Mouse (Mus musculus) ovary, postnatal 36 days (tissue): Measurements from ENCODE around the gene Hk2.

Source experiments
- DNase-seq: peaks from one replicate; pipeline ENCODE4 v3.0.0; 2022; ENCODE audit warnings: low spot score, mixed read lengths

The Hk2 gene

DNA sequence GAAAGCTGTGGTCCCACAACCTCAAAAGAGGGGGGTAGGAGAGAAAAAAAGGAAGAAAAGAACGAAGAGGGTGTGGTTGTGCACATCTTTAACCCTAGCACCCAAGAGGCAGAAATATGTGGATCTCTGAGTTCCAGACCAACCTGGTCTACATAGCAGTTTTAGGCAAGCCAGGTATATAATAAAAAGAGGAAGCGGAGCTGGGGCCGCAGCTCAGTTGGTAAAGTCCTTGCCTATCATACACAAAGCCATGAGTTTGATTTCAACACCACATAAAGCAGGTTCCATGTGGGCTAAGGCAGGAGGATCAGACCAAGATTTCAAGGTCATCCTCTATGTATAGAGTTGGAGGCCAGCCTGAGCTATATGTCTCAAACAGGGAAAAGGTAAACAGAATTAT is 4.0 kb downstream of the Hk2 start:
- DNase-seq = no peak

DNA sequence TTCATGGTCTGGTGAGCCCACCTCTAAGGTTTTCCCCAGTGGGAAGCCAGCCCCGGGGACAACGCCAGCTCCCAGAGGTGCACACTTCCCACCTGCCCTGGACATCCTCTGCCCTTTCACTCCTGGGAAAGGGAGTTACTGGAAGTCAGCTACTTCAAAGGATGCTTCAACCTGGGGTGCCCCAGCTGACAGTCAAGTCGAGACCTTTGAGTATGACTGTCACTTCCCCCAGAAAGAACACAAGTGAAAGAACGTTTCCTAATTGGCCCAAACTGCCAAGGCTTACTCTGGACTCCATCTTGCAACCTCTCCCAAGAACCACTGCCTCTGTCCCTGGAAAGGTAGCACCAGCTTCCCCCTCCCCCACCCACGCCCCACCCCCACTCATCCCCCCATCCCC is 4.5 kb downstream of the Hk2 start:
- no peak for DNase-seq

DNA sequence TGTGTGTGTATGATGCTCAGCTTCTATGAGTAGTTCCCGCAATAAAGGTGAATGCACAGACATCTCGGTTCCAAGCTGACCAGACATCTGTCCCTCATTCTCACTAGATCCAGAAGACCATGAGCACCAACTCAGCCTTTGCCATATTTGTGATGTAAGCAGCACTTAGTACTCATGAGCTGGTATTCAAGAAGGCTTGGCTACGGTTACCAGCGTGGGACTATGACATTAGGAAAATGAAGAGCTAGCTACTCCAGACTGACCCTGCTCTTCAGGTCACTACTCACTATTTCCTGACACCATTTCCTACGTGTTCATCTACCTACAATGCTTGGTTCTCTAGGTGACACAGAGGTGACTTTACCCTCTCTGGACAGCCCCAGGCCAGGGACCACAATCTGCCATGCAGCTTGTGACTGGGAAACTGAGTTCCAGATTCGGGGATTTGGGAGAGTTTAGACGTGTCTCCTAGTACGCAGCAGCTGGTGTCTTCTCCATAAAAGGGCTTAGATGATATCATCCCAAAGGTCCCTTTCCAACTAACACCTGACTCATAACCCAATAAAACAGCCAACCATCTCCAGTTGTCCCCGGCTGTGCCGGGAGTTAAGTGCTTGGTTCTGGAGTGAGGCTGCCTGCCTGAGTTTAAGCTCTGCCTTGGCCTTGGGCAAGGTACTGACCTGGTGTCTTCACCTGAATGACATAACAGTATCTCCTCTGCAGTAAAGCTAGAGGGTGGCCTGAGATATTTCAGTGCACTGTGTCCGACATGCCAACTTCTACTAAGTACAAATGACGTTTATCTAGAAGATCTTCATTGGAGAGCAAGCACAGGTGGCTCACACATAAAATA is 6.3 kb downstream of the Hk2 start:
- DNase-seq = no peak

DNA sequence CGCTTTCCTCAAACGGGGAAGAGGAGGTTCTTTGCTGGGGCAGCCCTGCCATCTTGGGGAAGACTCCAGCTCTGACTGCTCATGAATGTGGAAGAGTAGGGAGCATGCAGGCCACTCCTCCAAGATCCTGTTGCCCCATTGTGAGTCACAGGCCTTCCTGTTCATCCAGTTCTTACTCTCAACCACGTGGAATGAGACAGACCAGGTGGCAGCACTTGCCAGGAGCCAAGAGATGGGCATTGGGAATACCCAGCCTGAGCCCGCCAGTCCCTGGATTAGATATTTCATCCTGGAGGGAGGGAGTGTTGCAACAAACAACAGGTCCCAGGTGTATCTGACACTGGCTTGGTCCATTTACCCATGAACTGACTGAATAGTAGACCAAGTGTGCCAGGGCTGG is 7.6 kb downstream of the Hk2 start:
- no peak for DNase-seq

DNA sequence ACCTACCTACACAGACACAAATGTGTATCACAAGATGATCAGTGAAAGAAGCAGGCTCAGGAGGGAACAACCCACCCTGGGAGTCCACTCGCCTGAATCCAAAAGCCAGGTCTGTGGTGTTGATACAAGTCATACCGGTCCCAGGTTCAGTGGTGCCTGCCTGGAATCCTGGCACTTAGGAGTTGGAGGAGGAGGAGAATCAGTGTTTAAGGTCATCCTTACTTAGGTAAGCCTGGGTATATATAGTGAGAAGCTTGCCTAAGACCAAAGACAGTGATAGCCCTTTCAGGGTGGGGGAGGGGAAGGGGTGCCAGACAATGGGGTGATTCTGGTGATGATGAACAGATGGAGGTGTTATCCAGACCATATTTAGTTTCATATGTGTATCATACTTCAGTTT is 9.0 kb downstream of the Hk2 start:
- no peak for DNase-seq

DNA sequence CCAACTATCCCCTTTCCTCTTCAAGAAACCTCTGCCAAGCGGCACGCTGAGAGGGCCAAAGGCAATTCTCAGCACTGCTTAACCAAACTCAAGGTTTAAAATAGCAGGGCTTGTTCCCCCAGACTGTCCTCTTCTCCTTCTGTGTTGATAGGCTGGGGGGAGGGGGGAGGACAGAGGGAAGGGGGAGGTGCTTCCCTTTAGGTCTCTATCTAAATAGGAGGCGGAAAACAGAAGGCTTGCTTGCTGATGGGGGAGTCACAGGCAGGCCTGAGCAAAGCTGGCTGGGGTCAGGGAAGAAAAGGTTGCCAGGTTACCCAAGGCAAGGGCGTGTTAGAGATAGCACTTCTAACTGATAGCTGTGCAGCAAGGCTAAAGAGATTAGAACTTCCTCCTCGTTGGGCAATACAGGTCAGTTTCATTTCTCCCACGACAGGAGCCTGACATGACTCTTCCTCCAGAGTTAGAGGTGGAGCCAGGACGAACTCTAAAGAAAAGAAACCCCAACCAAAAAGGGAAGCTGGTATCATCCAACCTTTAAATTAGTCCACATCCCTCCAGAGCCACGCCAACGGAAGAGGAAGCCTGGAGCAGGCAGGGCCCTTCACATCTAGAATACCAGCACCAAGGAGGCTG is 10.3 kb downstream of the Hk2 start:
- DNase-seq = peak; percentile 38

DNA sequence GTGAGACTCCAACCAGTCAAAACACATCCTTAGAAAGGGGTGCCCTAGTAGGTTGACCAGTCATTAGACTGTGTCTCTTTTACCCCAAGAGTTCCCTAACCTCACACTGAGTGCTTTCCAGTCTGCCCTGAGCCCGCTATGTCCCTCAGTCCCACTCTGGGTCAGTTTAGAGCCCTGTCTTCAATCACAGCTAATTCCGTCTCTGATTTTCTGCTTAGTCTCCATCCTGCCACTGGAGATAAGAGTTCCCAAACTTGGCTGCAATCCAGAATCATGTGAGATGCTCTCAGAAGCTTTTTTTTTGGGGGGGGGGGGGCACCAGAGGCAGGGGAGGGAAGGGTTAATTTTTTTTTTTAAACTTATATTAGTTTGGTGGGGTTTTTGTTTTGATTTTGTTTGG is 11.5 kb downstream of the Hk2 start:
- DNase-seq = no peak

DNA sequence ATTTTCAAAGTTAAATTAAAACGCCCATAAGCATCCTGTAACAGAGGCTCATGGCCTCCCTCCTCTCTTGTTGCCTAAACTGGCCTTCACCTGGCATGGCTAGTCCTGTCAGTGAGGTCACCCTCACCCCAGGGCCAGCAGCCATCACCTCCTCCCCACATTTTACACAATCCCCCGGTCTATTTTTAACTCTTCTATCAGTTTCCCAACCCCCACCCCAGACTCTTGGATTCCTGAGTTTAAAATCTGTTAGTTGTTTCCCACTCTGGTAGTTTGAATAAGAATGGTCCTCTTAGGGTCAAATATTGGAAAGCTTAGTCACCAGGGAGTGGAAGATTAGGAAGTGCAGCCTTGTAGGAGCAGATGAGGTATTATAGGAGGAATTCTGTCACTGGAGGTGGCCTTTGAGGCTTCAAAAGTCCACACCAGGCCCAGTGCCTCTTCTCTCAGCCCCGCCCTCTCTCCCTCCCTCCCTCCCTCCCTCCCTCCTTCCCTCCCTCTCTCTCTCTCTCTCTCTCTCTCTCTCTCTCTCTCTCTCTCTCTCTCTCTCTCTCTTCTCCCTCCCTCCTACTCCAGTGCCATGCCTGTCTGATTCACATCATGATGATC is 13.4 kb downstream of the Hk2 start:
- no peak for DNase-seq

DNA sequence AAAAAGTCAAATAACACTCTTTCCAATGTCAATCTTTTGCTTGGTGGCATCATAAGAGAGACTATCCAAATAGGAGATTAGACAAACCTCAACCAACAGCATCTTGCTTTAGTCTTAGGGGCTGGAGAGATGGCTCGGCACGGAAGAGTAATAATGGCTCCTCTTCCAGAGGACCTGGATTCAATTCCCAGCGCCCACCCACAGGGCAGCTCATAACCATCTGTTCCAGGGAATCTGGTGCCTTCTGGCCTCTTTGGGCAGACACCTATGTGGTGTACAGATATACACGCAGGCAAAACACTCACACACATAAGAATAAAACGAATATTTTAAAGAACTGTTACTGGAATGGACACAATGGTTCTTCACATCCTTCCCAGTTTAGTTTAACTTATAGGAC is 15.0 kb downstream of the Hk2 start:
- no peak for DNase-seq

DNA sequence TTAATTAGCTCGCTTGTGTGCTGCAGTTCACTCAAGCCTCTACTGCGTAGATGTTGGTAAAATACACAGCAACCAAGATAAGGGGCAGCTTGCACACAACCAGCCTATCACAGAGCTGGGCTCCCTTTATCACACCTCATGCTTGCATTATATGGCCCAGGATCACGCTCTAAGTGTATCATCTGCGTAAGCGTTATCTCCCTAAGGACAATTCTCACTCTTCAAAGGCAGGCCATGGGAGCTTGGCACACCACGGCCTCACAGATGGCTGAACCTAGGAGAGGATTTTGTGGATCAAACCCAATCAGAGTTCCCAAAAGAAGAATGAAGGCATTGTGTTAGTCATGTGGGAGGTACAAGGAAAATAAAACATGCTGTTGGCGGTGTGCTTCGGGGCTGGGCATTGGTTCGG is 17.4 kb downstream of the Hk2 start:
- no peak for DNase-seq

DNA sequence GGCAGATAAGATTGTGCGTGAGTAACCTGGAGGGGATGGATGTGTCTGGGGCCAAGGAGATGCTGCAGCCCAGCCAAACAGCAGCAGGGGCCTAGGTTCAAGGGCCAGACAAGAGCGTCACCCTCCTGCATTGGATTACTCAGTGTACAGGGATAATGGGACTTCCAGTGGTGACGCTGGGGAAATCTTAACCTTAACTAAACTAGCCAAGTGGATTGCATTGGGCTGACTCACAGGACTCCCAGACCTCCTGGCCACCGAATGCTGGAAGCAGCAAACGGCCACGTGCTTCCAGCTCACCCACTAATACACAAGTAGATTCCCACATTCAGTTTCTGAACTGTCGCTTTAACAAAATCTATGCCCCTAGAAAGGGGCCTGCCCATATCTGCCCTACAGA is 18.0 kb downstream of the Hk2 start:
- DNase-seq = no peak

DNA sequence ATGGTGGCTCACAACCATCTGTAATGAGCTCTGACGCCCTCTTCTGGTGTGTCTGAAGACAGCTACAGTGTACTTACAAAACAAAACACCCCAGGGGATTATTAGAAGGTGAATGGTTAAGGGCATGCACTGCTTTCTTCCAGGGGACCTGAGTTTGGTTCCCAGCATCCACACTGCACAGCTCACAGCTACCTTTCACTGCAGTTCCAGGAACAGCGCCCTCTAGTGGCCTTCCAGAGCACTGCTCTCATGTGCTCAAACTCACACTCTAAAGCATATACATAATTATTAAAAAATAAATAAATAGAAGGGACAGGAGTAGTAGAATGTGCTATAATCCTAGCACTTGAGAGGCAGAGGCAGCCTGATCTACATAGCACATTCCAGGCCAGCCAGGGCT is 18.9 kb downstream of the Hk2 start:
- no peak for DNase-seq

DNA sequence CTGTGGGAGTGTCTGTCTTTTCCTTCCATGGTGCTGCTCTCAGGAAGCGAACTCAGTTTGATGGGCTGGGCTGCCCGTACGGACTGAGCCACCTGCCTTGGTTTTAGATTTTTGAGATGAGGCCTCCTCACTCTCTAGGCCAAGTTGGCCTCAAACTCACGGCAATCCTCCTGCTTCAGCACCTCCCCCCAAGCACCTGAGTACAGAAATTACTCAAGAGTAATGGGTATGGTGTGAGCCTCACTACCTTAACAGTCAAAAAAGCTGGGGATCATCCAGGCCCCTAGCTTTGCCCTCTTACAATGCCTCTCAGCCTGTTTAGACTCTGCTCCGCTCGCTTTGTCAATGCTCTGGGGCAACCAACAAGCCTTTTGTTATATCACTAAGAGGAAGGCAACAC is 19.5 kb downstream of the Hk2 start:
- DNase-seq = no peak

DNA sequence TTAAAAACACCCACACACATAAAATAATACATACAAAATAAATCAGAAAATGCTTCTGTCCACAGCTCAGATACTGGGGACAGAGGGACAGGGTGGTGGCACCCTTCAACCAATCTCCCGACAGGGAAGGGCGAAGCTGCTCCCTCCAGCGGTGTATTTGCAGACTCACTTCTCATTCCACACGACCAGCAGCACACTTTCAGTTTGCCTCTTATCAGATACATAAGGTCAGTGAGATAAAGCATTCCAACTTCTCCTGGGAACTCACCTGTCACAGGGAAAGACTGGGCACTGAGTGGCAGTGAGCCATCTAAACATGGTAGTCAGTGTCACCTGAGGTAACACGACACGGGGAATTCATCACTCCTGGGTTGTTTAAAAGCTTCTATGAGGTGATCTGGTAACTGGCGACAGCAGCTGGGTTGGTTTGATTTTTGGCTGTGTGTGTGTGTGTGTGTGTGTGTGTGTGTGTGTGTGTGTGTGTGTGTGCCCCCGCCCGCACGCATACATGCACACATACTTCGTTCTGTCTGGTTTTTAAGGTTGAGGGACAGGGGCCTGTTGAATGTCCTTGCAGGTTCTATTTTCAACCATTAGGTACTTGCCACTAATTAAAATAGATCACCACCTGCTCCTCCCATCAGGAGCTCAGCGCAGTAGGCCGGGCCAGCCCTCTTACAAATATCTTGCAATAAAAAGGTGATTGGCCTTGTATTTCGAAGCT is 20.5 kb downstream of the Hk2 start:
- DNase-seq = no peak

DNA sequence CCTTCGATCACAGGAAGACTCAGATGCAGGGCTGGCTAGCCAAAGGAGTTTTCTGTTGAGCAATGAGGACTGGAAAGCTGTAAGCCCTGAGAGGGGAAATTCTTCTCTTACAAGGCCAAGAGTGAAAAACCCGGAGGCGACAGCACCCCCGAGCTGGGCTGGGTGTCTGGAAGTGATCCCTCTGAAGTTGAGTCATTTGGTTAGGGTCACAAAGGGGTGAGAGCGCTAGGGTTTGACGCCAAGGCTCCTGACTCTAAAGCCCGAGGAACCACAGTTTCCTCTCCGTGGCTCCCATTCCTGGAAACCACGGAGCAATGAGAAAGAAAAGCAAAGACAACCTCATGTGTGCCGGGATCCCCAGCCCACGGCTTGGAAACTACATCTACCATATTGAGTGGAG is 21.2 kb downstream of the Hk2 start:
- DNase-seq = no peak

DNA sequence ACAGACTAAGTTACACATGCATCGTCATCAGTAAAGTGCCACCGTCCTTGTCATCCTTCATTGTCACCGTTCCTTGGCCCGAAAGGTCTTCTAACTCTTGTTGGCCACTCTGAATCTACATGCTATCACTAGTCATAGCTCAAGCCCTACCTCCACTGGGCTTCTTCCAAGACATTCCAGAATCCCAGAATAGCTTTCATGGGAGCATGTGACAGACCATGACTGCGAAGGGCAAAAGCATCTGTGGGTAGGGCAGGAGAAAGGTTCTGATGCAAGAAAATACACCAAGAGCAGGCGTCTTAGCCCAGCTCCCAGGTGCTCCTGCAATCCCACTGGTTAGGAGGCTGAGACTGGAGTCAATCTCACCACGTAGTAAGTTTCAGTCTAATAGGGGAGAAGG is 22.5 kb downstream of the Hk2 start:
- DNase-seq = no peak

DNA sequence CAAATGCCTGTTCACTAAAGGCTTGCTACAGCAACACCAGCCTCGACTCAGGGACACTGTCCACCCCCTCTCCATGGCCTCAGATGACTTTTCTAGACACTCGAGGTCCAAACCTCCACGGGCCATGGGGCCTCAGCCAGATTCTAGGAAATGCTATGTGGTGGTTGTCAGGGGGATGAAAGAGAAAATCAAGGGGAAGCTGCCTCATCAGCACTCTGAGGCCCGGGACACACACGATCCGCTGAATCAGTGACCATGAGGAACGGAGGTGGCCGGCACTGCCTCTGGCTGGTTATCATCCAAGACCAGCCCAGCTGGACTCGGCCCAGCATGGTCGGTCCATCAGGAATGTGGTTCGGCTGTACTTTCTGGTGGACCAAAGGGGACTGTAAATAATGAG is 23.2 kb downstream of the Hk2 start:
- DNase-seq = peak; percentile 61

DNA sequence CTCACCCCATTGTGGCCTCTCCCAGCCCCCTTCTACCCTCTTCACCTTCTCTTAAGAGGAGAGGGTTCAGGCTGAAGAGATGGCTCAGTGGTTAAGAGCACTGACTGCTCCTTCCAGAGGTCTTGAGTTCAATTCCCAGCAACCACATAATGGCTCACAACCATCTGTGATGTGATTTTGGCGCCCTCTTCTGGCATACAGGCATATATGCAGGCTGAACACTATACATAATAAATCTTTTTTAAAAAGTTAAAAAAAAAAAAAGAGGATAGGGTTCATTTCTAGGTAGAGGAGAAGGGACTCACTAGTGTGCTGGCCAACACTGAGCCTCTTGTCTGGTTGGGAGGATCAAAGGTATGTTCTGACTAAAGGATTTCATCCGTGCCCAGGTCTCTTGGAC is 24.2 kb downstream of the Hk2 start:
- DNase-seq = no peak

DNA sequence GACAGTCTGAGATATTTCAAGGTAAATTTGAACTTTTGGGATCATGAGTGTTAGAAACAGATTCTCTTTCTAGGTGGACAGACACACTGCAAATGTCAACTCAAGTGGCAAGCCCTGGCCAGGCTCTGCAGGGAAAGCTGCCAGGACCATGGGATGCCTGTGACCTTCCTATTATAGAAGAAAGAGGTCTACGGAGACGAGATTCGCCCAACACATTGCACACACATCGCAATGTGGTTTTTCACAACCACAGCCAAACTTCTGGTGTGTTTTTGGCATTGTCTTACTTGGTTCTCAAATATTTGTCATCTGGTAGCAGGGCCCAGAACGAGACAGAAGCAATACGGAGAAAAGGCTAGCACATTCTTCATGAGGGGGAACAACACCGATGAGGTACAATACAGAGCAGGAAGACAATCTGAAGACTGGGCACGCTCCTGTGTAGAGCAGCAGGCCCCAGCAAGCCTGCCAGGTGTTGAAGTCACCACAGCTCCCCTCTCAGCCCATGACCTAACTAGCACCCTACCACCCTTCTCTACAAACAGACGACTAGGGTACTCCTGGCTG is 26.1 kb downstream of the Hk2 start:
- DNase-seq = no peak

DNA sequence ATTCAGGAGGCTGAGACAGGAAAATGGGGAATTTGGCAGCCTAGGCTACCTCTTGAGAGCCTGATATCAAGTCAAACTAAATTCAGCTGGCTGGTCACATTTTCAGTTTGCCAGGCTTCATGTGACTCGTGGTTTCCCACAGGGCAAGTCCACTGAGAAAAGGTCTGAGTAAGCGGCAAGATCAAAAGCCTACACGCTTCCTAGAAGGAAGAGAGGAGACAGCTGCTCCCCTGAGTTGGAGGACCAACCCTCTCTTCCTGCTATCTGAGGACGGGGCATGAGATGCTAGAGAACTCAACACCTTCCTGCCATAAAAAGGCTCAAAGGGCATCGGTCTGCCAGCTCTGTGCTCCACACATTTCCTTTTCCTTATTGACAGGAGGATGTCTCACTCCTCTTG is 27.2 kb downstream of the Hk2 start:
- no peak for DNase-seq

DNA sequence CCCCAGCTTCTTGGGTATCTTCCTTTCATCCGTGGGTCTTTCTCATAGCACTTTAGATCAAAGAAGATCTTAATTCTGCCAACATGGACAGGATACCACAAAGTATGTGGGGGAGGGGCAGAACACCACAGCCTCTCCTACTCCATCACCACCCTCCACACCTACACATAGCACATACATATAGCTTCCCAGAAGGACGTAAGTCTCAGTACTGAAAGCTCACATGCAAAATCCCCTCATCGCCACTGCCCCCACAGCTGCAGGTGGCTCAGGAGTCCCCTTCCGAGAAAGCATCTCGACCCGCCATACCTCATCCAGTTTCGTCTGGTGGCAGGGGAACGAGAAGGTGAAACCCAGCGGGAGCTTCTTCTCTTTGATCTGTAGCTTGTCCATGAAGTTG is 29.7 kb downstream of the Hk2 start:
- DNase-seq = no peak

DNA sequence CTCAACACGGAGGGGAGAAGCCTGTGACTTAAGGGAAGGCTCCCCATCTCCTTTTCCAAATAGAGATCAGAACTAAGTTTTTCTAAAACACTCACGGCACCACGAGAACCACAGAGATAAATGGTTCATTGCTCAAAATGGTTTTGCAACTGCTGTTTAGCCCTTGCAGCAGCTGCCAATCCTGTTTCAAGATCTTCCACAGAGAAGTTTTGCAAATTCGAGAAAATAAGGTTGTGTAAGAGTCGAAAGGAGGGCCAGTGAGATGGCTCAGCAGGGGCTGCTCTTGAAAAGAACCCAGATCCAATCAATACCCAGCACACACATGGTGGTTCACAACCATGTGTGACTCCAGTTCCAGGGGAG is 32.8 kb downstream of the Hk2 start:
- no peak for DNase-seq
